In the genomic region with DNA sequence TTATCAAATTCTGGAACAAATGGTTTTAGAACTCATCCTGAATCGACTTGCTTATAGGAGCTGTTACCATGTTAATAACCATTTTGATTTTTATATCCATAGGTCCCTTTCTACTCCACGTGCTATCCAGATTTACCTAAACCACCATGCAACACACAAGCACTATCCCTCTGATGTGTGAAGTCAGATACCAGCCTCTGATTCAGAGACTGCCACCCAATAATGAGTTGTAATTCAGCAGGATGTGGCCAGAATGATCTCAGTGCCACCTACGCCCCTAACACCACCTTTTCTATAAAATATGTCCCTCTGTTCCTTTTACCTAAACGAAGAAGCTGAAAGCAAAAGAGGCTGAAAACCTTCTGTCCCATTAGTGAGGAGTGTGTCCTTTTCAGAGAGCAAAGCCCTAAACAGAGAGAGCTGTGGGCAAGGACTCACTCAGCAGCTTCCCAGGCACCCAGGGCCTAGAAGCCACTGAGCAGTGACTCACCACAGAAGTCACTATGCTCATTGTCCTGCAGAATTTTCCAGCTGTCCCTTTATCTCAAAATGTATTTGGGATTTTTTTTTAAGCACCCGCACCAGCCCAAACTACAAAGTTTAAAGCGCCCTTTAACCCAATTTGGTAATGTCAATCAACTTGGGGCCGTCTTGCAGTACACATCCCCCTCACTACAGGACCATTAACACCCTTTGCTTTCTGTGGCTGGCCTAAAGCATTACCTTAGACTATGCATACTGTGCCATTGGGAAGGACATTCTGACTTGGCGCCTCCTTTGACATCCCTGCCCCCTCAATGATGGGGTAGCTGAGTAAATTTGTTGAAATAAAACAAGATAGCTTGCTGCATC, we compare ENCODE assay signal across 23 mouse cellular contexts.
DNase-seq lines count a peak whose midpoint lies in the region; TF ChIP-seq lines count a peak whose summit lies in the region.
"Had no signal": no experiment of that assay in that cellular context is flagged by ENCODE, and none has a peak within 500 bp of the region (broad histone marks: within the 10 kb centered on the region; RNA-seq: fewer than 3 reads in every experiment).

No protein-coding gene starts in this region.

- no peaks in the 10 kb centered on the region for H3K79me3 ChIP-seq in C2C12 (ENCODE audit: low read depth)

- peak overlapping the region; percentile 35 for H3ac ChIP-seq in C2C12 (ENCODE audit: control insufficient read depth, insufficient read length, low read depth)

- H3K36me3 ChIP-seq in C2C12 (ENCODE audit: control insufficient read depth, insufficient read depth), result peaks cover 31% of the 10 kb centered on the region
- H3K36me3 ChIP-seq in midbrain, embryonic 10.5 days, result peaks cover 56% of the 10 kb centered on the region
- H3K36me3 ChIP-seq: embryonic facial prominence, embryonic 15.5 days had no signal

- 83% methylated on average over 8 of the region's 8 CpGs for WGBS in midbrain, embryonic 10.5 days

- TF ChIP-seq CTCF in C2C12 (IDR thresholded peaks at IDR 0.05; ENCODE audit: control insufficient read depth, insufficient read depth, insufficient read length), result no peak

- peaks cover 7% of the 10 kb centered on the region for H3K4me1 ChIP-seq in midbrain, embryonic 10.5 days
- H3K4me1 ChIP-seq: embryonic facial prominence, embryonic 15.5 days; heart, embryonic 10.5 days; hindbrain, embryonic 12.5 days; limb, embryonic 10.5 days had no signal

- H3K27me3 ChIP-seq in C2C12 (ENCODE audit: control insufficient read depth, insufficient read depth, insufficient read length), result no peaks in the 10 kb centered on the region
- no peaks in the 10 kb centered on the region for H3K27me3 ChIP-seq in midbrain, embryonic 10.5 days (ENCODE audit: low read depth, poor library complexity, severe bottlenecking)
- H3K27me3 ChIP-seq: embryonic facial prominence, embryonic 15.5 days; hindbrain, embryonic 12.5 days had no signal

- no peak overlapping the region for H3K27ac ChIP-seq in midbrain, embryonic 10.5 days (replicated peaks)
- H3K27ac ChIP-seq: embryonic facial prominence, embryonic 15.5 days; forebrain, embryonic 10.5 days; heart, embryonic 10.5 days; hindbrain, embryonic 12.5 days; limb, embryonic 10.5 days had no signal

- H3K4me3 ChIP-seq in C2C12 (ENCODE audit: insufficient read depth, poor library complexity, severe bottlenecking), result no peak overlapping the region
- no peak overlapping the region for H3K4me3 ChIP-seq in midbrain, embryonic 10.5 days
- H3K4me3 ChIP-seq: embryonic facial prominence, embryonic 15.5 days; forebrain, embryonic 10.5 days; heart, embryonic 10.5 days; hindbrain, embryonic 12.5 days; limb, embryonic 10.5 days had no signal

- peaks cover 15% of the 10 kb centered on the region for H3K79me2 ChIP-seq in C2C12 (ENCODE audit: control insufficient read depth, insufficient read depth)

- H3K9me3 ChIP-seq in midbrain, embryonic 10.5 days (replicated peaks), result no peaks in the 10 kb centered on the region
- H3K9me3 ChIP-seq: embryonic facial prominence, embryonic 15.5 days; forebrain, embryonic 10.5 days; heart, embryonic 10.5 days; hindbrain, embryonic 12.5 days; limb, embryonic 10.5 days had no signal

- DNase-seq in adrenal gland, postnatal 14 days, result peak; percentile 10
- DNase-seq in adrenal gland, adult 18-20 months (ENCODE audit: low spot score in 2 of 2), result no peak
- peak; percentile 24 to 32 for DNase-seq in adrenal gland, postnatal 36 days
- peak; percentile 11 for DNase-seq in naive thymus-derived CD4-positive, alpha-beta T cell, adult 2 months (ENCODE audit: low read depth)
- DNase-seq in cerebellum, postnatal 25 days, result no peak
- DNase-seq in midbrain, embryonic 10.5 days (ENCODE audit: low spot score), result no peak
- DNase-seq: B cell, adult 2 months; cerebellum, adult 9-10 months; forebrain, postnatal 0 days; gastrocnemius, postnatal 36 days; heart, postnatal 10 days; kidney, adult 8-10 months; kidney, postnatal 14 days; liver, postnatal 0 days; lung, postnatal 14 days; spleen, adult 18-20 months; thymus, postnatal 36 days had no signal

TF ChIP-seq in C2C12, 6 proteins besides CTCF, POLR2A, EP300 and RAD21:
- TF ChIP-seq USF1 (IDR thresholded peaks at IDR 0.05; ENCODE audit: low read depth) (no peak), MYOG (IDR thresholded peaks at IDR 0.05; ENCODE audit: control insufficient read depth, extremely low read depth, insufficient read length) (no peak), MAX (IDR thresholded peaks at IDR 0.05) (peak; percentile 92), CEBPB (IDR thresholded peaks at IDR 0.05; ENCODE audit: low read depth) (no peak), FOSL1 (IDR thresholded peaks at IDR 0.05; ENCODE audit: insufficient read depth, low read length, poor library complexity, severe bottlenecking) (peak; percentile 46), MYOD1 (IDR thresholded peaks at IDR 0.05; ENCODE audit: control insufficient read depth, insufficient read length, low read depth) (peak; percentile 80)

Comparison
In these comparisons a context has a peak if more than half of its experiments do, and no peak if none do; other contexts are left out.
1. DNase-seq: peak in adrenal gland, postnatal 14 days (single experiment), adrenal gland, postnatal 36 days (2 of 2) and naive thymus-derived CD4-positive, alpha-beta T cell, adult 2 months (single experiment); none in adrenal gland, adult 18-20 months (0 of 2), cerebellum, postnatal 25 days (0 of 2) and midbrain, embryonic 10.5 days (single experiment).